Comparison of ENCODE assay signal across 9 mouse cellular contexts in the genomic region with DNA sequence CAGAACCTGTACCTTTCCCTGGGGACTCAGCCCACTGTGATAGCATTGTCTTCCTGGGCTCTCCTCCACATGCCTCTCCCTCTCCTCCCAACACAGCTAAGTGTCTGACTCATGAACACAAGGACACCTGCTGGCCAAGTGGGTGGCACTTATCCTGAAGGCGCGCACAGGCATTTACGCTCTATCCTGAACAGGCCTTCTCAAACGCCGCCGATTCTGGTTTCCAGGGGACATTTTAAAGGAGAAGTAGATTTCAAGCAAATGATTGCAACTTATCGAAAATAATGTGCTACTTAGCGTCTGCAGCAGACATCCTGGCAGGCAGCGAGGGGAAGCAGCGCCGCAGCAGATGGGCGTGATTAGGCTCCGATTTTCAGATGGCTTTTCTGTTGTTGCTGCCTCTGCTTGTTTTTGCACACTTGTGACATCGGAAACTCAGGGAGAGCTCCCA.
DNase-seq lines count a peak whose midpoint lies in the region; ATAC-seq lines count a peak whose summit lies in the region.
"Had no signal": no experiment of that assay in that cellular context is flagged by ENCODE, and none has a peak within 500 bp of the region (broad histone marks: within the 10 kb centered on the region; RNA-seq: fewer than 3 reads in every experiment).

No protein-coding gene starts in this region.

- peak overlapping the region; percentile 27; the same call in 1 of the 2 replicates for H3K4me2 ChIP-seq in kidney, embryonic 15.5 days
- H3K4me2 ChIP-seq in lung, embryonic 15.5 days: peak overlapping the region; percentile 26; the same call in 1 of the 2 replicates

- DNase-seq in kidney, adult 11 months: no peak
- DNase-seq in cerebellum, postnatal 10 days: peak; percentile 52 to 60
- no peak for DNase-seq in hindbrain, embryonic 10.5 days (ENCODE audit: low spot score)
- DNase-seq in MN1 (ENCODE audit: low spot score): no peak
- DNase-seq in embryo, embryonic 10 days (ENCODE audit: low spot score): no peak

- ATAC-seq in kidney, embryonic 15.5 days (replicated peaks; ENCODE audit: low FRiP score): no peak
- ATAC-seq in lung, embryonic 15.5 days (ENCODE audit: borderline replicate concordance, extremely low read depth, low FRiP score, low TSS enrichment): no peak
- ATAC-seq in inflammation-experienced regulatory T-cells, adult 6 months: no peak
- ATAC-seq: Patski had no signal

- no peaks in the 10 kb centered on the region for H3K27me3 ChIP-seq in kidney, embryonic 15.5 days
- H3K27me3 ChIP-seq in hindbrain, embryonic 10.5 days (ENCODE audit: insufficient read depth, poor library complexity, severe bottlenecking): no peaks in the 10 kb centered on the region
- H3K27me3 ChIP-seq in lung, embryonic 15.5 days: no peaks in the 10 kb centered on the region
- H3K27me3 ChIP-seq: Patski had no signal

- no peaks in the 10 kb centered on the region for H3K9me3 ChIP-seq in kidney, embryonic 15.5 days (replicated peaks)
- no peaks in the 10 kb centered on the region for H3K9me3 ChIP-seq in hindbrain, embryonic 10.5 days
- no peaks in the 10 kb centered on the region for H3K9me3 ChIP-seq in lung, embryonic 15.5 days

- H3K4me1 ChIP-seq in kidney, embryonic 15.5 days: peaks cover 84% of the 10 kb centered on the region
- H3K4me1 ChIP-seq in hindbrain, embryonic 10.5 days (replicated peaks): peaks cover 53% of the 10 kb centered on the region
- H3K4me1 ChIP-seq in lung, embryonic 15.5 days: peaks cover 47% of the 10 kb centered on the region

- WGBS in kidney, embryonic 15.5 days: 57% methylated on average over 14 of the region's 14 CpGs
- 48% methylated on average over 14 of the region's 14 CpGs for WGBS in hindbrain, embryonic 10.5 days
- 53% methylated on average over 14 of the region's 14 CpGs for WGBS in lung, embryonic 15.5 days

- no peak overlapping the region for H3K9ac ChIP-seq in kidney, embryonic 15.5 days
- 0 out of 2 replicates have a peak overlapping the region, but pooled peaks have one; percentile 1 for H3K9ac ChIP-seq in lung, embryonic 15.5 days

- H3K36me3 ChIP-seq in kidney, embryonic 15.5 days: no peaks in the 10 kb centered on the region
- H3K36me3 ChIP-seq in hindbrain, embryonic 10.5 days: no peaks in the 10 kb centered on the region
- H3K36me3 ChIP-seq in lung, embryonic 15.5 days: no peaks in the 10 kb centered on the region

- H3K4me3 ChIP-seq in kidney, embryonic 15.5 days (replicated peaks): no peak overlapping the region
- H3K4me3 ChIP-seq in hindbrain, embryonic 10.5 days: no peak overlapping the region; the same call in 1 of the 2 replicates
- H3K4me3 ChIP-seq in lung, embryonic 15.5 days: no peak overlapping the region

- H3K27ac ChIP-seq in kidney, embryonic 15.5 days: 0 out of 2 replicates have a peak overlapping the region, but pooled peaks have one; percentile 13
- H3K27ac ChIP-seq in hindbrain, embryonic 10.5 days: peak overlapping the region; percentile 40; the same call in 1 of the 2 replicates
- H3K27ac ChIP-seq in lung, embryonic 15.5 days: no peak overlapping the region

Comparison
In these comparisons a context has a peak if more than half of its experiments do, and no peak if none do; other contexts are left out.
1. DNase-seq: peak in cerebellum, postnatal 10 days (2 of 2); none in kidney, adult 11 months (single experiment), hindbrain, embryonic 10.5 days (single experiment), MN1 (single experiment) and embryo, embryonic 10 days (single experiment).